Mouse (Mus musculus): Measurements from ENCODE around the gene Slc22a23.

Slc22a23 gene

GRCm38 (mm10) chr13:34266942-34267660 is 77.9 kb downstream of the Slc22a23 start:
- no peak for DNase-seq

- DNase-seq = no peak
Measured at GRCm38 (mm10) chr13:34266067-34266466, 78.9 kb downstream of the Slc22a23 start.

- no peak for DNase-seq
Measured at GRCm38 (mm10) chr13:34265576-34265975, 79.4 kb downstream of the Slc22a23 start.

GRCm38 (mm10) chr13:34265022-34265565 is 79.9 kb downstream of the Slc22a23 start:
- no peak for DNase-seq

GRCm38 (mm10) chr13:34264508-34264907 is 80.5 kb downstream of the Slc22a23 start:
- DNase-seq = no peak

GRCm38 (mm10) chr13:34258765-34259164 is 86.2 kb downstream of the Slc22a23 start:
- DNase-seq = no peak

- DNase-seq = no peak
Measured at GRCm38 (mm10) chr13:34257177-34257576, 87.8 kb downstream of the Slc22a23 start.

GRCm38 (mm10) chr13:34256676-34257075 is 88.3 kb downstream of the Slc22a23 start:
- DNase-seq = no peak

GRCm38 (mm10) chr13:34255297-34255696 is 89.7 kb downstream of the Slc22a23 start:
- no peak for DNase-seq

- no peak for DNase-seq
Measured at GRCm38 (mm10) chr13:34254691-34255090, 90.3 kb downstream of the Slc22a23 start.

GRCm38 (mm10) chr13:34253736-34254135 is 91.2 kb downstream of the Slc22a23 start:
- no peak for DNase-seq

GRCm38 (mm10) chr13:34248941-34249920 is 95.8 kb downstream of the Slc22a23 start:
- DNase-seq = no peak

GRCm38 (mm10) chr13:34248107-34248506 is 96.9 kb downstream of the Slc22a23 start:
- no peak for DNase-seq

- DNase-seq = no peak
Measured at GRCm38 (mm10) chr13:34246821-34247220, 98.2 kb downstream of the Slc22a23 start.

GRCm38 (mm10) chr13:34245216-34245615 is 99.8 kb downstream of the Slc22a23 start:
- DNase-seq = no peak

GRCm38 (mm10) chr13:34244186-34244585 is 100.8 kb downstream of the Slc22a23 start:
- DNase-seq = no peak

GRCm38 (mm10) chr13:34242211-34242610 is 102.8 kb downstream of the Slc22a23 start:
- DNase-seq = no peak

GRCm38 (mm10) chr13:34240087-34240428 is 104.9 kb downstream of the Slc22a23 start:
- DNase-seq = no peak

GRCm38 (mm10) chr13:34239371-34240086 is 105.5 kb downstream of the Slc22a23 start:
- DNase-seq = no peak

- DNase-seq = no peak
Measured at GRCm38 (mm10) chr13:34238646-34239290, 106.2 kb downstream of the Slc22a23 start.

GRCm38 (mm10) chr13:34235056-34235455 is 109.9 kb downstream of the Slc22a23 start:
- DNase-seq = no peak

- no peak for DNase-seq
Measured at GRCm38 (mm10) chr13:34234439-34234838, 110.5 kb downstream of the Slc22a23 start.

All from cerebellum, adult 11 months (tissue).